Mouse (Mus musculus): Measurements from ENCODE around the gene Olfr1247. TPM values are rescaled to one million over a fixed set of nuclear protein-coding genes. Genes with fewer than 3 reads are reported as not detected.
"Not testable (repeated sequence)": the region's sequence is repeated elsewhere in the genome, so short reads cannot be mapped to it uniquely, and the experiment has no call there.

The Olfr1247 gene
- not detected for total RNA-seq (2021)
- long read RNA-seq, experiment 1: 0 reads
- long read RNA-seq, experiment 2: 0 reads

DNA sequence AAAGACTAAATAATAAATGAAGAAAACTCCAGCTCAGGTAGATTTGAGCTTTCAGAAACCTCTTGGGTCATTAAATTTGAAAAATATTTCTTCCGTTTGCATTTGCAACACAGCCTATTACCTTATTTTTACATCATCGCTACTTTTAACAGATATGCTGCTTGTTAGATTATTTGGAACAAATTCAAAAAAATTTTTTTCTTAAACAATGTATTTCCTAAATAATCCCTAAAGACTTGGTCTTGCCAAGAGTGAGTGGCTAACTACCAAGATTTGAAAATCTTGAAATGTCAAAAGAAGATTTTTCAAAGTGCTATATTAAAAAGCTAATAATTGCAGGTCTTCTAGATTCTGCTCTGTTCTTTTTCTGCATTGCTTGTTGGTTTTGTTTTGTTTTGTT, at the start of gene Olfr1247:
Gene Olfr1247, minus strand, starts transcription at position 101 of the 400 bp plus-strand sequence.
- no peak for DNase-seq

DNA sequence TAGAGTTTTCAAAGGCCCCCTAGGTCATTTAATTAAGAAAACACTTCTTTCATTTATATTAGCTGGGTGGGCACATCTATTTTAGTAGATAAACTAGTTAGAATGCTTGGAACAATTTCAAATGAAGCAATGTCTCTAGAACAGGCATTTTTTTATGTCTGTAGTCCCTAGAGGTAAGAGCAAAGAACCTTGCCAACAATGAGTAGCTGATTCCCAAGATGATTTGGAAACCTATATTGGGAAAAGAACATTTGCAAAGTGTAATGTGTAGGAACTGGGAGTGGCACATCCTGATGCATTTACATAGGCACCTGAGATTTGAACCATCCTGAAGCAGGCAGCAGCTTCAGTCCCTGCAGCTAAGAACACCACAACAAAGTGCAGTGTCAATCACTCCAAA, 47.4 kb upstream of the Olfr1247 start, which contains the start of gene Olfr1250:
Gene Olfr1250, minus strand, starts transcription at position 101 of the 400 bp plus-strand sequence.
- DNase-seq: no peak

DNA sequence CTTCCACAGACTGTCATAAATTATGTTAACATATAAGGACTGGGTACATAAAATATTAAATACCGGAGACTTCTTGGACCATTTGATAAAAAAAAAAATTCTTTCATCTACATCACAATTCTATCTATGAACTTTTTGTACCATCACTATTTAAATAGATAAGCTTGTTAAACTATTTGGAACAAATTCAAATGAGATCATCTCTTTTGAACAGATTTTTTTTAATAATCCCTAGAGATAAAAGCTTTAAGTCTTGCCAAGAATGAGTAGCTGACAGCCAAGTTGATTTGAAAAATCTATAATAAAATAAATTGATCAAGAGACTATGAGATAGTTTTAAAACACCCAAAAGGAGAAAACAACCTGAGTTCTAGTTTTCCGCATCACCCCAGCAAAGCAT, 21.0 kb upstream of the Olfr1247 start, which contains the start of gene Olfr1249:
Gene Olfr1249, minus strand, starts transcription at position 101 of the 400 bp plus-strand sequence.
- no peak for DNase-seq

- DNase-seq: not testable (repeated sequence)
Measured at GRCm38 (mm10) chr2:89618145-89618544, 4.2 kb upstream of the Olfr1247 start, which contains the start of gene Olfr1248. Olfr1248 (minus strand) TSS chr2:89618245.

GRCm38 (mm10) chr2:89593057-89593456, 20.9 kb downstream of the Olfr1247 start, which contains the start of gene Olfr1246:
Olfr1246 (minus strand) TSS chr2:89593157.
- no peak for DNase-seq

- no peak for DNase-seq
Measured at GRCm38 (mm10) chr2:89578347-89578746, 35.6 kb downstream of the Olfr1247 start, which contains the start of gene Olfr1245. Olfr1245 (minus strand) TSS chr2:89578447.

DNA sequence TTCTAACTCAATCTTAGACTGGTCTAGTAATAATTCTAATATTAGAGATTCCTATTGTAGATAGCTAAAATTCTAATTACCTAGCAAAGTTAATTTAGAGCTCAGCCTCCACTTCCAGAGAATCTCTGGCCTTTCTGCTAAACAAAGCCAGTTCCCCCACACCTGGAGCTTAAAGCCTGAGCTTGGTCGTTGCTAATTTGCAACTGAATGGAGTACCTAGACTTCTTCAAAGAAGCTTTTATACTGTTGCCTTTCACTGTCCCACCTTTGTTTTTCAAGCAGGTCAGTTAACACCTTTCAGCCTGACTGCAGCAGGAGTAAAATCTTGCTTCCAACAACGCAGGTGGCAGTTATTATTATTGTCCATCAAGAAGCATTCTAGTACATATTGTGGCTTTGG, 51.2 kb downstream of the Olfr1247 start:
- DNase-seq: not testable (repeated sequence)

Other genes with a start within 250 kb of the Olfr1247 start
- gene Olfr1234, start 249.3 kb downstream of the Olfr1247 start, total RNA-seq (2021): not detected
- not detected for gene Olfr1238, start 204.5 kb downstream of the Olfr1247 start, total RNA-seq (2021)
- gene Olfr1239, start 193.7 kb downstream of the Olfr1247 start, total RNA-seq (2021): not detected
- gene Olfr1240, start 171.1 kb downstream of the Olfr1247 start, total RNA-seq (2021): not detected
- gene Olfr1241, start 127.0 kb downstream of the Olfr1247 start, total RNA-seq (2021): not detected
- gene Olfr1242, start 115.8 kb downstream of the Olfr1247 start, total RNA-seq (2021): not detected
- not detected for gene Olfr1243, start 82.6 kb downstream of the Olfr1247 start, total RNA-seq (2021)
- gene Olfr1245, start 35.7 kb downstream of the Olfr1247 start, total RNA-seq (2021): not detected
- not detected for gene Olfr1246, start 21.0 kb downstream of the Olfr1247 start, total RNA-seq (2021)
- gene Olfr1248, start 4.1 kb upstream of the Olfr1247 start, total RNA-seq (2021): not detected
- gene Olfr1249, start 20.9 kb upstream of the Olfr1247 start, total RNA-seq (2021): not detected
- gene Olfr1250, start 47.3 kb upstream of the Olfr1247 start, total RNA-seq (2021): not detected
- gene Olfr1251, start 57.8 kb upstream of the Olfr1247 start, total RNA-seq (2021): not detected
- gene Olfr1252, start 110.9 kb upstream of the Olfr1247 start, total RNA-seq (2021): not detected
- gene Olfr1253, start 143.0 kb upstream of the Olfr1247 start, total RNA-seq (2021): not detected
- gene Olfr1254, start 179.5 kb upstream of the Olfr1247 start, total RNA-seq (2021): not detected
- gene Olfr1255, start 197.9 kb upstream of the Olfr1247 start, total RNA-seq (2021): not detected
- not detected for gene Olfr1256, start 227.4 kb upstream of the Olfr1247 start, total RNA-seq (2021)
- gene Olfr48, start 234.1 kb upstream of the Olfr1247 start, total RNA-seq (2021): not detected

Measured in adrenal gland, postnatal 36 days (tissue).